Mouse (Mus musculus) gastrocnemius, postnatal 25 days (tissue): ENCODE measurements around the gene Abcc6. TPM values are rescaled to one million over a fixed set of nuclear protein-coding genes. Genes with fewer than 3 reads are reported as not detected.
A peak's percentile ranks its signal among the peaks of the same experiment; 100 is the strongest.
"Not testable (repeated sequence)": the region's sequence is repeated elsewhere in the genome, so short reads cannot be mapped to it uniquely, and the experiment has no call there.

Source experiments
- DNase-seq: peaks from one replicate; pipeline ENCODE4 v3.0.0; 2022
- total RNA-seq, 2 experiments: library from RNA; stranded (reverse); gene quantifications; 1 replicate in 1 of 2; 2 replicates in 1 of 2; pipeline ENCODE4 v1.2.3; 2021

Gene Abcc6
- total RNA-seq, 2 experiments from 2014 or later: not detected

DNA sequence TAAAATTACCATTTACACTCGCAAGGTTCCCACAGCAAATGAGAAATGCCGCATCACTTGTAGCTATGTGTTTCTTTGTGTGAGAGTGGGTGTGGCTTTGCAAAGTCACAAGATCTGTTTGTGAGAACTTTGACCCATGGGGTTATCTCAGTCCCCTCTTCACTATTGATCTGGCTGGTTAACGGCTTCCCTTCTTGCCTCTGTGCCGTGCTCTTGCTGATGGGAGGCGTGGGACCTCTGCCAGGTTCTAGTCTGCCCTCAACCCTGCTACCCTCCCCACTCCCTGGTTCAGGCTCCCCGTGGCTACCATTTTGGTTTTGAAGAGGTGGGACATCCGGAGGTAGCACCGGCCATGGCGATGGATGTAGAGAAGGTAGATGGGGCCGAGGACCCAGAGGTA is 1.4 kb downstream of the Abcc6 start:
- no peak for DNase-seq

DNA sequence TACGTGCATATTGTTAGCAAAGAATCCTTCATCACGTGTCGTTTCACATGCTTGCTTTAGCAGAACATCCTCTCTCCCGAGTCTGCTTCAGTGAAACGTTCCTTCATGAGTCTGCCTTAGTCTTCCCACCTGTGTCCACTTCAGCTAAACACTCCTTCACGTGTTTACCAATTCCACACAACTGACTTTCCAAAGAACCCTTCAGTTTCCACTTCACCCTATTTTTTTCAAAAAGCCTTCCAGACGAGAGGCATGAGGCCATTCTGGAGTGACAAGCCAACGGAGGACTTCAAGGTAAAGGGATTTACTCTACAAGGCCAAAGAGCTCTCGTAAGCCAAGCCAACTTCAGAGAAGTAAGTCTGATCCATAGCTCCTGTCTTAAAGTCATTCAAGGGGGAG is 4.7 kb downstream of the Abcc6 start:
- no peak for DNase-seq

DNA sequence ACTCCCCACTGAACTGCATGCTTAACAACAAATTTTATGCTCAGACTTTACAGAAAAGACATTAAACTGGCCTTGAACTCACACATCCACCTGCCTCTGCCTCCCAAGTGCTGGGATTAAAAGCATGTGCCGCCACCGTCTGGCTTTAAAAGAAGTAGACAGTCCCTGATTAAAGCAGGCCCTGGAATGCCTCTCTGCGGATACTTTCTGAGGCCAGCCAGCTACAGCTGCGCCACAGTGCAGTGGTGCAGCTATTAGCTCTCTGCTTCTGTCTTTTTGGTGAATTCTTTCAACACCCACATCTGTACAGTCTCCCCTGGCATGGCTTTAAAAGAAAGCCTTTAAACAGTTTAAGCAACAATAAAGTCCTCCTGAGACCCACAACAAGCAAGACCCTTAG is 8.2 kb downstream of the Abcc6 start:
- no peak for DNase-seq

DNA sequence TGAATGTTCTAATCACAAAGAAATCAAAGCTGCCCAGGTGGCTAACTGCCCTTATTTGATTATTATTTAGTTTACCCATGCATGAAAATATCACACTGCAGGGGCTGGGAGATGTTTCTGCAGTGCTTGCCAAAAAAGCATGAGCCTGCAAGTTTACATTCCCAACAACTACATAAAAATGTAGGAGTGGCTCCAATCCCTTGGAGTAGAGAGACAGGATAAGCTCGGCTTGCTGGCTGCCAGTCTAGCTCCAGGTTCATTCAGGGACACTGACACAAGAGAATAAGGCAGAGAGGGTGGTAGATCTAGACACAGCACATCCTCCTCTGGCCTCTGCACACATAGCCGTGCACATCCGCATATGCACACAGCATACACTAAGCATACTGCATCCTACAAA is 10.5 kb downstream of the Abcc6 start:
- DNase-seq: no peak

DNA sequence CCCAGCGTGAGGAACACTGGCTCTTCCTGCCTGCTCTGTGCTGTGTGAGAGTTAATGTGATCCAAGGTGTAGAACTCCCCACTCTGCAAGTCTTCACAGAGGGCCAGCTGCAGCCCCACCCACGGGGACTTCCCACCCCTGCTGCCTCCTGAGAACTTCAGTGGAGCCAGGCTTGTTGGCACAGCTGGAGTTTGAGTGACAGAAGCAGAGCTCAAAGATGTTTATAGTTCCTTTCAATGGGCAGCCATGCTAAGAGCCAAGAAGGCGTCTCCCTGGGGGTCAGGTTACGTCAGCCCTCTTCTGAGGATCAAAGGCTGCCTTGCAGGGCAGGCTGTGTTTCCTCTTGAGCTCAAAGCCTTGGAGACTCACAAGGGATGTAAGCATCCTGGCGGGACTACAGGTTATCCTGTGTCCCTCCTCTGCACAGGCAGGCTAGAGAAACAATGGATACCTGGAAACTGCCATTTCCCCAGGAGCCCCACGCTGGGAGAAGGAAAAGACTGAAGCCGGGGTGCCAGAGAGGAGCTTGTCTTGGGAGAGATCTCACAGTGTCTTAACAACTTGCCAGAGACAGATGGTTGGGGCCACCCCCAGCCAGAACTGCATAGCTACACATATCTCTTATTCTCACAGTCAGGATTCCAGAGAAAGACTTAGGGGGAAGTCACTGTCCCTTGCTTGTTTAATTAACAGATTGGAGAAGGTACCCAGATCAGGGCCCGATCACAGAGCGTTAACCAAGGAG is 16.7 kb downstream of the Abcc6 start:
- peak; percentile 62 for DNase-seq

DNA sequence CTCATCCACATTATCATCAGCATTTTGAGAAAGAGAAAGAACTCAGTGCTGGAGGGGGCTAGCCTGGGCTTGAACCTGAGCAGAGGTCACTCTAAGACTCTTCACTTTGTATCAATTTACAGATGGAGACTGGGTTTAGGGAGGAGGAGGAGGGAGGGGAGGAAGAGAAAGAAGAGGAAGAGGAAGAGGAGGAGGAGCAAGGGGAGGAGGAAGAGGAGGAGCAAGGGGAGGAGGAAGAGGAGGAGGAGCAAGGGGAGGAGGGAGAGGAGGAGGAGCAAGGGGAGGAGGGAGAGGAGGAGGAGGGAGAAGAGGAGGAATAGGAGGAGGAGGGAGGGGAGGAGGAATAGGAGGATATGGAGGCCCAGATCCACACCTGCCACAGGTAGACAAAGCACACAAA is 18.0 kb downstream of the Abcc6 start:
- no peak for DNase-seq

DNA sequence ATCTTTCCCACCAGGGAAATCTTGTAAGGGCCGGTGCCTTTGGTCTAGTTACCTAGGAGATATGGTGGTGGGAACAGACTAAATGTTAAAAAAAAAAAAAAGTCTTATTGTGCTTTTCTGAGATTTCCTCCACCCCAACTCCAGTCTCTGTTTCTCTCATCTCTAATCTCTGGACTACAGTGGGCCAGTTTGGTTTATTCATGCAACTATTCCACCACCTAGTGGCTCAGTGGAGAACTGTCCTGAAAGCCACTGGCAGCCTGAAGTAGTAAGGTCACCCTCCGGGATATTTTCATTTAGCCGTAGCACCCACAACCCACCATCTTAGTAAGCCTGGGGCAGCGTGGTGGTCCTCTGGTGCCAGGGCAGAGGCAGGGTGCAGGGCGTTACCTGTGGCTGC is 20.5 kb downstream of the Abcc6 start:
- peak; percentile 23 for DNase-seq

DNA sequence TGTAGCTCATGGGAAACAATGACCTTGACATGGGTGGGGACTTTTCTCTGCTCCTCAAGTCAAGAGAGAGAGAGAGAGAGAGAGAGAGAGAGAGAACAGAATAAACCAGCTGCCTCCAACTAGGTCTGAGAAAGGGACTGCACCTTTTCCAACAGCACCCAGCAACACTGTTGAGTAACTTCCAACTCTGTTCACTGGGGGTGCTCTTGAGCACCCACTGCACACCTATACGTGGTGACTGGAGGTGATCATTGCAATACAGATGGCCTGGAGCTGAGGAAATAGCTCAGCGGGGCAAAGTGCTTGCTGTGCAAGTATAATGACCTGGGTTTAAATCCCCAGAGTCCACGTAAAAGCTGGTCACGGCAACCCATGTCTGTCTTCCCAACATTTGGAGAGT is 27.4 kb downstream of the Abcc6 start:
- no peak for DNase-seq

DNA sequence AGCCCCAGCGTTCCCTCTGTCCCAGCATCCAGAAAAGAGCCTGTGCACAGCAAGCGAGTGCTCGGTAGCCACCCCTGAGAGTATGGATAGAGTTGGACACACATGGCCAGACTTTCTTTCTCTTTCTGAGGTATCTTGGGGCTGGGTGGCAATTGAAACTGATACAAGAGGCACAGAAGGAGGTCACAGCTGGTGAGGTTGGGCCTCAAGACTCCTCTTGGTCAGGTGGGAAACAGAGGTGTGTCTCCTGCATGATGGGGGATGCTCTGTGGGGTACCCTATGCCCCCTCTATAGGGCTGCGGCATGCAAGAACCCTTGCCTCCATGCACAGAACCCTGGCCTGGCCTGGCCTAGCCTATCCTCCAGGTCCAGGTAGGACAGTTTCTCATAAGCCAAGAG is 29.5 kb downstream of the Abcc6 start:
- DNase-seq: no peak

DNA sequence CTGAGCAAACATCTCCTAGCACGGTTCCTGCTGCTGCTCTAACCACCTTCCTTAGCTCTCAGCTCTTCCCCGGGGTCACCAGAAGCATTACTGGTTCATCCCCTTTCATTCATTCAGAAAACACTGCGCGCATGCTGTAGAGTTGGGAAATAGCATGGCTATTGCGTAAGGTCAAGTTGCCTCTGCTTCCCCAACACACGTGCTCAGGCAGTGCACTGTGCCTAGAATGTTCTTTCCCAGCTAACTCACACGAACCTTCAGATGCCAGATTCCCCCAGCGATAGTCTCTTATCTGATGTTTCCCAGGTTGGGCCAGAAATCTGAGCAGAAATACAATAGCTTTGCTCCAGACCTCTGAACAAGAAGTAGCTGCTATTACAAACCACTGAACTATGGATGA is 37.6 kb downstream of the Abcc6 start:
- DNase-seq: no peak

DNA sequence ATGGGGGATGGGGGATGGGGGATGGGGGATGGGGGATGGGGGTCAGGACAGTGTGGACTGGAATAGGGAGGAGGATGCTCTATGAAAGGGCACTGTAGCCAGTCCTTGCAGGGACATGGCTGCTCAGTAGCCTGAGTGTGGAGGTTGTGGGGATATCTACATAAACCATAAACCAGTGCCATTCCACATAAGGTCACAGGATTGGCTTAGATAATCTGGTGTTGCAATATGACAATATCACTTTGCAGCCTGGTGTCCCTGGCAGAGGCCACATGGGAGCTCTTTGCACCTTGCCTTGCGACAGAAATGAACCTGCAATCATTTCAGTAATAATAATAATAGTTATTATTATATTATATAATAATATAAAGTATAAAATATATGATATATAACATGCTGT is 41.8 kb downstream of the Abcc6 start:
- DNase-seq: no peak

DNA sequence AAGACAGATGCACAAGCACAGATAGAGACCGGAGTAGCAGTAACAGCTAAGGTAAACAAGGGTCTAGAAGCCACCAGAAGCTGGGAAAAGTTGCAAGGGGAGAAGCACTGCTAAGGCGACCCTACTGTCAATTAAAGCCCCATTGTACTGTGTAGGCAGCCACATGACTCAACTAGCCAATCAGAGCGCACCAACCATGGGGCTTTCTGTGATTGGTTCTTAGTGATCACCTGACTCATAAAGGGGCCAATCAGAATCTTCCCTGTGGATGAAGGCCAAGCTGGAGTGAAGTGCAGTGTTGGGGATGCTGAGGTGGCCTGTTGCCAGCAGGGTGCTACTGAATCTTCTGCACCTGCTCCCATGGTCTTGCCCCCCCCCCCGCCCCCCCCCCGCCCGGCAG is 43.2 kb downstream of the Abcc6 start:
- DNase-seq: no peak

DNA sequence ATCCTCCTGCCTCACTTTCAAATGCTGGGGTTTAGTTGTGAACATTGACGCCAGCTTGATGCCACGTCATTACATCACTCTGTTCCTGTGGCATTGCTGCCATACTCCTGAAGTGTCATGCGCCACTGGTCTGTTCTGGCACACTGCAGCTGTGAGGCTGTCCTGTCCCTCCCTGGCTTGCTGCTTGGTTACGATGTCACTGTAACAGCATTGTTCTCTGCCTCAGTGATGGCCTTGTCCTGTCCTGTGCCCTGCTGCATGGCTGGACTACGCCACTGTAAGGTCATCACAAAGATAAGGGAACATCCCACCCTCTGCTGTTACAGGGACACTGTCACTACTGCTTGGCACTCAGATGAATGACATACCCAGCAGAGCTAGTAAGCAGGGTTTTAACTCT is 48.5 kb downstream of the Abcc6 start:
- no peak for DNase-seq

DNA sequence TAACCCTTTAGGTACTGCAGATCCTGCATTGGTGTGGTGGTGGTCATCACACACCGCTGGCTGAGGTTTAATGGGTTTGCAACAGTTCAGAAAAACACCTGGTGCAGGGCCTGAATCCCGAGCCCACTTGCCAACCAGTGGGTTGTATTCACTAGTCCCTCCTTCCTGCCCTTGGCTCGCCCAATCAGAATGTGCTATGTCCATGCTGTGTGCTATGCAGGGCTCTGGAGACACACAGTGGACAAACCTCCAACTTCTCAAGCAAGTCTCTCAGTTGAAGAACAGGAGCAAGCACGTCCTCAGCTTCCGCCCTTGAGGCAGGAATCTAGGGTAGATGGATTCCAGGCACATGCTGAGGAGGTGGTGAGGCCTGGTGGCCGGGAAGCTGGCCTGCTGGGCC is 55.6 kb downstream of the Abcc6 start:
- no peak for DNase-seq

DNA sequence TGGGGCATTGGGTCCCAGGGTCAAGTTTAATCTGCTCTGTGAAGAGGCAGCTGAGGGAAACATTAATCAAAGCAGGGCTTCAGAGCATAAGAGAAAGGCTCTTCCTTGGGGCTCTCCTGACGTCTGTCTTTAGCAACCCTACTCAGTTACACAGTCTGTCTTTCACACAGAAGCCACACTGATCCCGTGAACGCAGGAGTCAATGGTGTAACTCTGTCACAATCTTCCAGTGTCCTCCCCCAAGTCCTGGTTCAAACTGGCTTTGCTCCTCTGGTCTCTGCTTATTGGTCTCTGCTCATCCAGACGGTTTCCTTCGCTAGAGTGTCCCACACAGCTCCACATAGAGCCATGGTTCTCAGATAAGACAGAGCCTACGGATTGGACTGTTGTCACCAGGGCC is 56.0 kb downstream of the Abcc6 start:
- no peak for DNase-seq

DNA sequence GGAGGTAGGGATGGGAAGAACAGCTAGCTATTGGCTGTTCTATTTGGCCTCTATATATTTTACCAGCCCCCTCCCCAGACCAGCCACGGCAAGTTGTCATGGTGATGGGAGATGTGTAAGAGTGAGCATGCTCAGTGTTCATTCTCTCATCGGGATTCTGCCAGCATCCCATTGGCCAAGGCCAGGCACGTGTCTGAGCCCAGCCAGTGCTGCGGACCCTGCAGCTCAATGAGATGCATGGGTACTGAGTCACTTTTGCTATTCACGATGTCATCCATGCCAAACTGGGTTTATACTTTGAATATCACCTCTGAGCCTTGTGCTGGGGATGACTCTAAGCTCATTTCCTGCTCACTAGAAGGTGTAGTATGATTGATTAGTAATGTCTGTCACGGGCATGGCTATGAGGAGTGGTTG is 56.8 kb downstream of the Abcc6 start:
- no peak for DNase-seq

DNA sequence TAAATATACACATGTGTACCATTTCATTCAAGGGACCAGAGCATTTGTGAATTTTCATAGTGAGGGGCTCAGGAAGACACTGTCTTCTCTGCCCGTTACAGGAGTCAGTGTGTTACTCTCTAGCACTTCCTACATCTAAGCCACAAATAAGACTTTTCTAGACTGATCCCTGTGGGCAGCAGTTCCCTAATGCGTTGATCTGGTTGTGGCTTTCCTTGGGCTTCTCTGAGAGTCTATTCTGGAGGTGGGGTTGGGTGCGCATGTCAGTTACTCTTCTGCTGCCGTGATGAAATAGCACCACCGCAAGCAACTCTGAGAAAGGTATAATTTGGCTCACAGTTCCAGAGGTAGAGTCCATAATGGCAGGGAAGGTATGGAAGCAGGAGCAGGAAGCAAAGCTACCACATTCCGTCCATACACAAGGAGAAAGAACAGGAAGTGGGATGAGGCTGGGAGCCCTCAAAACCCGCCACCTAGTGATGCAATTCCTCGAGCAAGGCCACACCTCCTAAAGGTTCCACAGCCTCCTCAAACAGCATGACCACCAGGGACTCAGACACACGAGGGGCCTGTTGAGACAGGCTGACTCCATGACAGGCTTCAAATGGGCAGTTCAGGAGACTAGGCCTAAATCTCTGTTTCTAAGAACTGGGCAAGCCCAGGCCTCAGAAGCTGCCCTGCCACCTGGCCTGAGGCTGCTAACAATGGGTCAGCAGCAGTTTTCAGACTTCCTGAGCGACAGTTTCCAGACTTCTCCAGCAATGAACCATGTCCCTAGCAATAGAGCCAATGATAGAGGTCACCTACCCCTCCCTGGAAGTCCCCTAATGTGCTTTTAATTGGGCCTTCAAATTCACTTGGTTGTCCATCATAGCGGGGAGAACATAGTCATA is 58.0 kb downstream of the Abcc6 start:
- no peak for DNase-seq

DNA sequence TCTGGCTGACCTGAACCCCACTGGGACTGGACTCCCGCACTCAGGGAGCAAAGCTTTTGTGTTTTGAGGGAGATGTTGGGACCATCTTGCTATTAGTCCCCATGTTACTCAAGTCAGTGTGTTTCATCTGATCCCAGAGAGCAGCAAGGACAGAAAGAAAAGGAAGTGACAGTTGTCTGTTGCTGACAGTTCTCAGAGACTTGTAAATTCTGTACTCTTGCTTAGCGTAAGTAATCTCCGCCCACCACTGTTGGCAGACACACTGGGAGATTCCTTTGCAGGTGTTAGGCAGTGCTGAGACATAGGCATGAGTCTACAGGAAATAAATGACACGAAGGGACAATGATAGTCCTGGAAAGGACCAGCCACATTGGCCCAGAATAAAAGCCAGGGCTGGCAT is 73.5 kb downstream of the Abcc6 start:
- no peak for DNase-seq

DNA sequence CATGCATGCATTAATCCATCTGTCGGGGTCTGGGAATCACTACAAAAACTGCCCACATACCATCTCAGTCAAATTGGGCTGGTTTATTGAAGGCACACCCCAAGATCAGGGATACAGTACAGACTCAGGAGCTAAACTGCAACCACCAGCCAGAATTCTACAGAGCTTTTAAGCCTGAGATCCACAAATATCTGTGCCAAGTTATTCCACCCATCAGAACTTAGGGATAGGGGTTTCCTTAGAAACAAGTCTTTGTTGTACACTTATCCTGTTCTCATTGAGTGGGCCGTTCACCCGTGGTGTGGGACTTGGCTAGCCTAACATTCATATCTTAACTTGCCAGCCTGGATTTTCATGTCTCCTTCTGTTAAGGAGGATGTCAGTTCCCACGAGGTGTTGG is 81.0 kb downstream of the Abcc6 start:
- DNase-seq: no peak

DNA sequence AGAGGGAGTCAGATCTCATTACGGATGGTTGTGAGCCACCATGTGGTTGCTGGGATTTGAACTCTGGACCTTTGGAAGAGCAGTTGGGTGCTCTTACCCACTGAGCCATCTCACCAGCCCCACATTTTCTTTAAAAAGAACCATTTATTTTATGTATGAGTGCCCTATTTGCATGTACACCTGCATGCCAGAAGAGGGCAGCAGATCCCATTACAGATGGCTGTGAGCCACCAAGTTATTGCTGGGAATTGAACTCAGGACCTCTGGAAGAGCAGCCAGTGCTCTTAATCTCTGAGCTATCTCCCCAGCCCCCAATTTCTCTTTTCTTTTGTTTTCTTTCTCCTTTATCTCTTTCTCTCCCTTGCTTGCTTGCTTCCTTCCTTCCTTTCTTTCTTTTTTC is 86.8 kb downstream of the Abcc6 start:
- not testable (repeated sequence) for DNase-seq

DNA sequence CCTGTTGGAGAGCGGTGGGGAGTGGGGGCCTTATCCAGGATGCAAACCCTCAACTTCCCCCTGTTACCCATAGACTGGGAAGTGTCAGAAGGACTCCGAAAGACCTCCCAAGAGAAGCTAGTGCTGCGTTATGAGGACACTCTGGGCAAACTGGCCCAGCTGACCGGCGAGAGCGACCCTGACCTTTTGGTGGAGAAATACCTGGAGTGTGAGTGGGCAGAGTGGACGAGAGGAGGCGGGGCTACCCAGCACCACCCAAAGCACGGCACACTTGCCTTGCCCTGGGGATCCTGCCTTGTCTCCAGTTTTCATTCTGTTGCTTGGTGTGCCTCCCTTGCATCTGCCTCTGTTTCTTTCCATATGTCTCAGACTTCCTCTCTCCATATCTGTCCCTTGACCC is 88.1 kb downstream of the Abcc6 start:
- no peak for DNase-seq

DNA sequence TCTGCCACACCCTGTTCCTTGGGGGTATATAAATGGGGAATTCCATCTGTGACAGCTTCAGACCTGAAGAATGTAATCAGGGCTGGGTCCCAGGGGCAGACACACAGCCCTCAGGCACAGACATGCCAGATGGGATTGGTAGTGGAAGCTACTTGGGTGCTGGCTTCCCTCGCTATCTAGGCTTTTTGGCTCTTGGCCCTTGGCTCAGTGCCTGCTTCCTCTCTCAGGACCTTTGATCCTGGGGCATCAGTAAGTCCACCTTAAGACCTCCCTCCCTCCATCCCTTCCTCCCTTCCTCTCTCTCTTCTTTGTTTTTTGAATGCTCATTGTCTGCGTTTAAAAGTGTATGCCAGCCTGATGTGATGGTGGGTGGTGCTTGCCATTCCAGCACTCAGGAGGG is 90.3 kb downstream of the Abcc6 start:
- no peak for DNase-seq

DNA sequence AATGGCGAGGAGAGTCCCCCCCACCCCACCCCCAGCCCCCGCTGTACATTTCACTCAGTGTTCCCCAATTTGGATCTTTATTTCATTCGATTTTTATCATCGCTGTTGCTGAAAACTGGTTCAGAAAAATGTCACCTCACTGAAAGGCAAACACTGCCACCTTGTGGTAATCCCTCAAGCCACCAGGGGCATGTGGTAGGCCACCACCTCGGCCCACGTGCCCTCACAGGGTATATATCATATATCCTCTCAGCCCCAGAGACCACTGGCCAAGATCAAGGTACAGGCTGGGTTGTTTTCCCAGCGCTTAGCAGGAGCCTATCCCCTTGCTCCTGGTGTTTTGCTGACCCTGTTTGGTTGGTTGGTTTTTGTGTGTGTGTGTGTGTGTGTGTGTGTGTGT is 95.0 kb downstream of the Abcc6 start:
- no peak for DNase-seq

DNA sequence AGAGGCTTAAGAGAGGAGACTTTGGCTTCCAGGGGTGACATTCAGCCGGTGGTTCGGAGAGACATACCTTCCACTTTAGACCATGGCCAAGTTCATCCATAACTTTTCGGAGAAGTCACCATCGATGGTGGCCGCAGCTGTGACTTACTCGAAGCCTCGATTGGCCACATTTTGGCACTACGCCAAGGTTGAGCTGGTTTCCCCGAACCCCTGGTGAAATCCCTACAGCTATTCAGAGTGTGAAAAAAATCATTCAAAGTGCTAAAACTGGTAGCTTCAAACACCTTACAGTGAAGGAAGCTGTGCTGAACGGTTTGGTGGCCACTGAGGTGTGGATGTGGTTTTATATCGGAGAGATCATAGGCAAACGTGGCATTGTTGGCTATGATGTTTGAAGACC is 96.3 kb downstream of the Abcc6 start:
- not testable (repeated sequence) for DNase-seq
